Mouse (Mus musculus) Muller cell, postnatal 12 days (primary cell): Measurements from ENCODE around the gene Daam2.
"Not testable (repeated sequence)": the region's sequence is repeated elsewhere in the genome, so short reads cannot be mapped to it uniquely, and the experiment has no call there.

Source experiments
- DNase-seq: peaks from one replicate; pipeline ENCODE4 v3.0.0-alpha.2; 2015; ENCODE audit errors: inconsistent ontology term

Gene Daam2

DNA sequence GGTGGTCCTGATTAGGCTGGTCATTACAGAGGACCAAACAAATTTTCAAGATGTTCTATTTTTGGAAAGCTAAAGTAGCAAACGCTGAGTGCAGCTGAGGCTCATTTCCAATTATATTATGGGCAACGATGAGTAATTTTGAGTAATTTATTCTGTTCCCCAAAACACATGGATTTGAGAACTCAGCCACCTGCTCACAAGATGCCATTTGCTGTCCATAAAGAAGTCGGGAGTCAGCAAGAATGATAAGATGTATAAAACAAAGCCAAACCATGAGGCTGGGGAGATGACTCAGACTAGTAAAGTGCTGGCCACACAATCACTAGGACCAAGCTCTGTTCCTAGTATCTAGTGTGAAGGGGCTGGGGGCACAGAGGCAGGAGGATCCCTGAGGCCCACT is 79.7 kb downstream of the Daam2 start:
- no peak for DNase-seq

DNA sequence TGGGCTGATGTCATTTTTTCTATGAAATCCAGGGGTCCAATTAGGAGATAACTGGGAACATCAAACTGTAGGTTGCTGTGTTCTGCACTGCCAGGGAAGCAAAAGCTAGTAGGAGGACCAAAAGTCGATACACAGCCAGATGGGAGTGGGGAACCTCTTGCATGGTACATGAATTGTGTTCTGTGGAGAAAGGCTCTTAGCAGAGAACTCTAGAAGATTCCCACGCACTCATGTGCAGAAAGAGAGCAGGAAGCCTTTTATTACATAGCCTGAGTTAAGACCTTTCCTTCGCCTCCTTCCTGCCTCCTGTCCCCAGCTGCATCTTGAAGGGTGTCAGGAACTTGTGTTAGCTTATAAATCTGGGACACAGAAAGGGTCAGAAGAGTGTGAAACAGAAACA is 82.3 kb downstream of the Daam2 start:
- DNase-seq = no peak

DNA sequence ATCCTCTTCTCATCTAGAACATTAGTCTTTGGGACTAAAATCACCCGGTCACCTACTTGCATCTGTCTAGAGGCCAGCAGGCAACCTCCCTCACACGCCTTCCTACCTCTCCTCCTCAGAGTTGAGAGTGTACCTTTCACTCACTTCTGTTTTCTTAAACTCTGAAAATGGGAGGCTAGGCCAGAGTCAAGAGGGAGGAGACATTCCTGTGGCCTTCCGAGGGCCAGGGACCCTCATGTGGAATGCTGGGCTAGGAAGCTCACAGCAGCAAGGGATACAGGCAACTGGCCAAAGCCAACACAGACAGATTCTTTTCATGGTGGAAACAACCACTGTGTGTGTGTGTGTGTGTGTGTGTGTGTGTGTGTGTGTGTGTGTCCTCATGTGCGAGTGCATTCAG is 86.8 kb downstream of the Daam2 start:
- DNase-seq = peak; percentile 80

DNA sequence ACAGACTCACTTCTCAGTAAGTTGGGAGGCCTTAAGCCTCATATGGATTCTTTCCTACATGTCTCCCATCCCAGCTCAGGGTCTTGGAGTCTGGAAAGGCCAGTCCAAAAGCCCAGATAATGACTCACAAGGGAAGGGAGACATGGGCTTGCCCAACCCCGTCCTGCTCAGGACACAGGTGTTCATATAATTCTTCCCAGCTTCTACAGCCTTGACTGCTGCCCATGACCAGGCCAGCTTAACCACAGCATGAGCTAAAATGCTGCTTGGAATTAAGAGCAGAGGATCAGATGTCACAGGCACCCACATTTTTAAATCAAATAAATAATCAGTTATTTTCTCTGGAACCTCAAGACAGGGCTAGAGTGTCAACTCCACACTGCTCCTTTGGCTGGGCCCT is 89.0 kb downstream of the Daam2 start:
- DNase-seq = no peak

DNA sequence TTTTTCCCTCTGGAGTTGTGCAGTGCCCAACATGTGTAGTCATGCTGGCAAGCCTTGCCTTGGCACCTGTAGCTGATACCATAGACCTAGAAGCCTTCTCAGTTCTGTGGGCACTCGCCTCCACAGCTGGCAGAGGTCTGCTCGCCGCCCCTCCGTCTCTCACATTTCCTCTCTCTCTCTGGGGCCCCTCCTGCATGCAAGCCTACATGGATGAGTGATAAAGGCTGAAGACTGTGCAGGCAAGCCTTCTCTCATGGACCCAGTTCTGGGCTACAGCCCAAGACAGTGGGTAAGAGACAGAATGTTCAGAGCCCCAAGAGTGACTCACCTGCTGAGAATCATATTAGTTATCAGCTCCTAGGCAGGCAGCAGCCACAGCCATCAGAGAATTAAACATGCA is 90.1 kb downstream of the Daam2 start:
- peak; percentile 66 for DNase-seq

DNA sequence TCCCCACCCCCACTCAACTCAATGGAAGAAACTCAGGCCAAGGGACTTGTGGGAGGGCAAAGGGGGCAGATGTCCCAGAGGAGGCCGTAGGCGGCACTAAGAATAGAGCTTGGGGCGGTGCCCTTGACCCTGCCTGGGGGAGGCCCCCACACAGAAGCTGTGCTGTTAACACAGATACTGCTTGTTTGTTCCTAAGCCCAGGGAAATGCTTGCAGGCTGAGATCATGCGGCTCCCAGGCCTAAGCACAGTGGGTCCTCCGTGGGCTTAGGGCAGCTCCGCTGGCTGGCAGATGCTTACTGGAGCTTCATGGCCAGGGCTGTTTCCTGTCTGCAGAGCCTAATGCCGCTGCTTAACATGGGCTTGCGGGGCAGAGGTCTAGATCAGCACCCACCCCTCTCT is 91.5 kb downstream of the Daam2 start:
- peak; percentile 90 for DNase-seq

DNA sequence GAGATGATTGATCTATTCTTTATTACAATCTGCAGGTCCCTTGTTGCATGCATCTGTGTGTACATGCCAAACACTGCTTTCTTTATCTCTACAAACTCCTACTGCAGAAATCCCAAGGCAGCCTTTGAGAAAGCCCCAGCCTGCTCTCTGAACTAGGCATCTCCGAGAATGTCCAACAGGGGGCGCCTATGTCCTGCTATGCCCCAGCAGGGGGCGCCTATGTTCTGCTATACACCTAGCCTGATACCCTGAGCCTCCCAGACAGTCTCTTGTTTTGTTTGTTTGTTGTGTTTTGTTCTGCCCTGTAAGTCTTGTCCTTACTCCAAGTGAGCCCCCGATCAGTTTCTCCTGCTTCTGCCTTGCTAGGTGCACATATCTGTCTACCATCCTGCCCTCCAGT is 95.9 kb downstream of the Daam2 start:
- peak; percentile 32 for DNase-seq

DNA sequence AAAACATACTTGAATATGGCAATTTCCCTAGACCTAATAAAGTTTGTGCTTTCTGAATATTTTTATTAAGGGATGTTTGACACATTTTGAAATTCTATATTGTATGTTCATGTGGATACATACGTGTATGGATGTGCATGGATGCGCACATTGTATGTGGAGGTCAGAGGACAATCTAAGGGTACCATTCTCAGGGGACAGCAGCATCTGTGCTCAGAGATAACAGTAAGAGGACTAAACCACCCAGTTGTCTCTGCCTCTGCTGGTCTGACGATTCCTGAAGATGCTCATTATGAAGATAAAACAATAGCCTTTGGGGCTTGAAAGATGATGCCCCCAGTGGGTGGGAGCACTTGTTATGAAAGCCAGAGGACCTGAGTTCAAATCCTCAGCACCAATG is 99.3 kb downstream of the Daam2 start:
- no peak for DNase-seq

DNA sequence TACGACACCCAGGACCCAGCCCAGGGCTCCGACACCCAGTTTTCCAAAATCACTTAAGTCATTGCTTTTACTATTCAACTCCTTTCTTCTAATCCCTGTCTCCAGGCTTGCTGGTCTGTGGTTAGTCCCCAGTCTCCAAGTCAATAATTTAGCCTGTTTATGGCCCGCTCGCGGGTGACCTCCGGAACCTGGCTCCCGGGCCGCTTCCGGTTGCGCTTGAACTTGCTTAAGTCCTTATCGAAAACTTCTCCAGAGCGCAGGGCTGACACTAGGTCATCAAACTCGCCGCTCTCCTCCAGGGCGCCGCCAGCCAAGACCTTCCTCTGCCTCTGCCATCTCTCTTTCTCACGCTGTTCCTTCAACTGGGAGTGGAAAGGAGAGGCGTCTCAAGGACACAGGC is 105.8 kb downstream of the Daam2 start:
- no peak for DNase-seq

DNA sequence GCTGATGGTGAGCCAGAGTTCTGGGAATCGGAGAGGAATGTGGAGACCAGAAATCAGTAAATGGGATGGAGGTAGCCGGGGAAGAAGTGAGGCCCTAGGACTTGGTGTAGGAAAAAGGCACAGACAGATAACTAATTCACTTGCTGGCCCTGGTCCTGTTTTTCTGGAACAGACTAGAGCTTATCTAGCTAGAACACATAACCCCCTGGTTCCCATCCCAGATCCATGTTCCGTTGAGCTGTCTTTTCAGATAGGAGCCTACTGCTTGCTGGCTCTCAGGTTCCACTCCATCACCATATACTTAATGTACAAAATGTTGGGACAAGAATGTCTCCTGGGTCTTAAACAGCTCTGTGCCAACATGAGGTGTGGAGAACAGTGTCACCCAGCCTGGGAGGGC is 106.3 kb downstream of the Daam2 start:
- no peak for DNase-seq

DNA sequence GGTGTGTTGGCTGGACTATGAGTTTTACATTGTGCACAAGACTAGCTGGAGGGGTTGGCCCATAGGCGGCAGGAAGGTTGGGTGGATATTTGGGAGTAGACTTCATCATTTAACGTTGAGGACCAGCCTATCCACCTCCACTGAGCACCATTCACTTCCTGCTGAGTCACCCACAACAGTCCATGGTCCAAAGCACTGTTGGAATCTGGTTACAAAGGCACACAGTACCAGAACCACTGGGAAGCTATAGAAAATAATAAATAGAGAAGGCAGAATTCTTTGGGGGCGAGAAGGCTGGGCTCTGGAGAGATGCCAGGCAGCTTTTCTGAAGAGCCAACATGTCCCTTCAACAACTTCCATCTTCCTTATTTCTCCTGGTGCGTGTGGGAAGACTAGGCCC is 107.8 kb downstream of the Daam2 start:
- DNase-seq = peak; percentile 76

DNA sequence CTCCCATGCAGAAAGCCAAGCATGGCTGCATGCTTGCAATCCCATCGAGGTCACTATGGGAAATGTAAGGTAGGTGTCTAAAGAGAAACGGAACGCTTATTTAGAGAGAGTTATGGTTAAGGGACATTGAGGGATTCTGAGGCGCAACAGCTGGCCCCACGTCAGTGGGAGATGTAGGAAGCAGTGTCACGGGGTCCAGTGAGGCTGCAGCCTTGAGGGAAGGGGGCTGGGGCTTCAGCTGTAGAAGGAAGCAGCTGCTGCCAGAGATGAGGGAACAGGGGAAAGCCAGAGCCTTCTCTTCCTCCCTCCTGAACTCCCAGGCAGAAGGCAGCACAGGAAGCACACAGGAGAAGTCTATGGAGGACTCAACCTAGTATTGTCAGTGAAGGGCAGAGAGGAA is 113.2 kb downstream of the Daam2 start:
- DNase-seq = no peak

DNA sequence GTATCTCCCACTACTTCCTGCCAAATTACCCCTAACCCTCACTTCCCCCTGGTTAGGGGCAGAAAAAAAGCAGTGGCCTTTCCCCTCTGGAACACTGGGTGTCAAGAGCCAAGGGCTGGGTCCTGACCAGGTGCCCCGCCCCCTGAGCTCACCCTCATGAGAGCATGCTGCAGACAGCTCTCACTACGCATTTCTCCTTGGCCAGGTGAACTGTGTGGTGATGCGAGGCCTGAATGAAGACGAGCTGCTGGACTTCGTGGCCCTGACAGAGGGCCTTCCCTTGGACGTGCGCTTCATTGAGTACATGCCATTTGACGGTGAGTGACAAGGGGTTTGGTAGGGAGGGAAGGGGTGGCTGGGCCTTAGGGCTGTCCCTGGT is 114.9 kb downstream of the Daam2 start:
- no peak for DNase-seq

DNA sequence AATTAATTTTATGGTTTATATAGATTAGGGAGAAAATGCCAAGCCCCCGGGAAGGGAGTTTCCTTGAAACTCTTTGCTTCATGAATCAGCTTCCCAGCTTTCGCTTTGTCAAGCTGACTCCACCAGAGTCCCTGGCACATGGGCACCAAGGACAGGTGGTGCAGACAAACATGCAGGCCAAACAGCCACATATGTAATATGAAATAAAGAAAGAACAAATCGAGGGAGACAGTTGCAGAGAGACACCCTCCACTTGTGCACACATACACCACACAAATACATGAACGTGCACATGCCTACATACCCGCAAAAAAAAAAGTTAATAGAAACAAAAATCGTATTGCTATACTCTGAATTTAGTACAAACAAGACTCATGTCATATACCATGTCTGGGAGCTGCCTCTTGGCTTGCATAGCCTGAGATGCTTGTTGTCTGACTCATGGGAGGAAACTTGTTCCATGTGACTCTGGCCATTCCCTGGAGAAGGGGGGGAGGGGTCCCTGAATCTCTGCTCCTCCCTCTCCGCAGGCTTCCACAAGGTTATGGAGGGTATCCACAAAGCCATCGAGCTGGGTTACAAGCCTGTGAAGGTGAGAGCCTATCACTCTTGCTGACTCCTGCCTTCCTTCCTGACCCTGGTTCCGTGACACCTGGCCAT is 115.4 kb downstream of the Daam2 start:
- peak; percentile 46 for DNase-seq

DNA sequence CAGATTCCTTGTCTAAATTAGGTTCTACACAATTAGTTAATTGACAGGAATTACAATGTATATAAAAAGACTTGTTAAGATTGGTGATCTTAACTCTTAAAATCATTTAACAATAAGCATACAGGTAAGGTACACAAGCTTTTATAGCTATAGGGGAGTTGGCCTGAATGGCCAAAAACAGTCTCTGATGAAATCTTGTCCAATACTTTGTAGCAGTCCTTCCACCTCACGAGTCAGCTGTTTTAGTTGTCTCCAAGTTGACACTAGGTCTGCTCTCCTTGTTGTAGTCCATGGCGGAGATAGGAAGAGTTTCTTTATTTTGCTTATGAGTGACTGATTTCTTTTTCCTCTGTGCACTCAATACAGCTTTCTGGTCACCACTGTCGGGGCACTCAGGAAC is 121.3 kb downstream of the Daam2 start:
- DNase-seq = not testable (repeated sequence)

DNA sequence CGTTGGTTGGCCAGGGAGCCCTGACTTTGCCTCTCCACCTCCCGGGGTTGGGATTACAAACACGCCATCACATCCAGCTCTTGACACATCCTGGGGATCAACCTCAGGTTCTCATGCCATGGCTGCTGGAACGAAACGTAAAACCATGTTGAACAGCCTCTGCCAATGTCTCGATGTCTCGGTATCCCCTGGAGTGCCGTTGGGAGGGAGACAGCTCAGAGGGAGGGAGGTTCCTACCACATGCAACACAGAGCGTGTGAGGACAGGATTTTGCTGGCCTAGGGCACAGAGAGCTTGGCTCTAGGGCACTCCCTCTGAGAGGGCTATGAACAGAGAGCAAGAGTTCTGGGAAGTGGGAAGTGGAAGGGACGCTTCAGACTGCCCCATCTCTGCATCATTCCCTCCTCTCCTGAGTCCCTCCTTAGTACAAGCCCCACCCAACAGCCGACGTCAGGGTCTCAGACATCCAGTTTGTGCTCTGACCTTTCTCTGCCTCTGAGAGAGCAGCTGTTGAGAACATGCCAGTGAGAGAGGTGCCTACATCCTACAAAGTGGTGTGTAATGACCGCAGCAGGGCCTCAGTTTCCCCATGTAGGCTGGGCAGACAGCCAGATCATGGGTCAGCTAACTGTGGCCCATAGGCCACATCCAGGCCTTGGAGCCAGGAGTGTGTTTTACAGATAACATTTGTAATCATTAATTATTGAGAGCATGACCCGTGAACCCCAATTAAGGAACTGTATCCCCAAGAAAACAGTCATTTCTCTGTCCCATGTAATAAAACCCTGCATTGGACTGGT is 123.6 kb downstream of the Daam2 start:
- no peak for DNase-seq

DNA sequence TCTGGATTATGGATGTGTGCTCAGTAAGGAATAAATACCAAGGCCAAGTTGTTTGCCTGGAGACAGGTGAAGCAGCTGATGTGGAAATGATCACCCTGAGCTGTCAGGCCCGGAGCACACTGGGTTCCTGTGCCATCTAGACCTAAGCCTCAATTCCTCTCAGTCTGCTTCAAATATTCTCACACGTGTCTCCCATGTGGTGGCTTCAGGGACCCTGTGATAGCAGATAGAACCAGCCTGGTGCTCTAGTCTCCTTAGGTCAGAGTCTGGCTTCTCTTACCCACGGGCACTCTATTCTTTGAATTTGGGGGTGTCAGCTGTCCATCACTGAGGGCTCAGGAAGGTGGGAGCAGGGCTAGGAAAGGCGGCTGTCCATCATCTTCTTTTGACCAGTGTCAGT is 124.4 kb downstream of the Daam2 start:
- no peak for DNase-seq

DNA sequence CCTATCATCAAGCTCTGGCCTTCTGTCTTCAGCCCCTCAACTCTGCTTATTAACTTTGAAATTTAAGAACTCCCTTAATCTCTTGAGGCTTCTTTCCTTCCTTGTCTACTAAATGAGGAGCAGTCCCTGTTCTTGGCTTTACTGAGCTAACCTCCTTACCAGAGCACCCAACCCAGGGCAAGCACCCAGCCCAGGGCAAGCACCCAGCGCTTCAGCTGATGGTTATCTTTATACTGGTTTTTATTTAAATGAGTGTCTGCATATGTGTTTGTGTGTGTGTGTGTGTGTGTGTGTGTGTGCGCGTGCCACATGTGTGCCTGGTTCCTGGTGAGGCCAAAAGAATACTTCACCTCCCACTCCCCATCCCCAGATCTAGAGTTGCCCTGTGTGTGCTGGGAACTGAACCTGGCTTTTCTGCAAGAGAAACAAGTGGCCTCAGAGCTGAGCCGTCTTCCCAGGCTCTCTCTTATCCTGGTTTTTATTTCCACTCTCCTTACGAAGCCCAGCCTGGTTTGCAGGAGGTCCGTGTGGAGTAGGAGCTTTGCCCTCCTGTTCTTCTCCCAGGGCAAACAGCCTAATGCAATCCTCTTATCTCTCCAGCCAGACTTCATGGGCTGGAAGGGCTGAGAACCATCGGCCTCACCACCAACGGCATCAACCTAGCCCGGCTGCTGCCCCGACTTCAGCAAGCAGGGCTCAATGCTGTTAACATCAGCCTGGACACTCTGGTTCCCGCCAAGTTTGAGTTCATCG is 125.1 kb downstream of the Daam2 start:
- no peak for DNase-seq

DNA sequence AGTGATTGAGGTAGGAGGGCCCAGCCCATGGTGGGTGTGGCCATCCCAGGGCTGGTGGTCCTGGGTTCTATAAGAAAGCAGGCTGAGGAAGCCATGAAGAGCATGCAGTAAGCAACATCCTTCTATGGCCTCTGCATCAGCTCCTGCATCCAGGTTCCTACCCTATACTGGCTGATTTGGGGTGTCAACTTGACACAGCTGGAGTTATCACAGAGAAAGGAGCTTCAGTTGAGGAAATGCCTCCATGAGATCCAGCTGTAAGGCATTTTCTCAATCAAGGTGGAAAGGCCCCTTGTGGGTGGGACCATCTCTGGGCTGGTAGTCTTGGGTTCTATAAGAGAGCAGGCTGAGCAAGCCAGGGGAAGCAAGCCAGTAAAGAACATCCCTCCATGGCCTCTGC is 126.8 kb downstream of the Daam2 start:
- not testable (repeated sequence) for DNase-seq

DNA sequence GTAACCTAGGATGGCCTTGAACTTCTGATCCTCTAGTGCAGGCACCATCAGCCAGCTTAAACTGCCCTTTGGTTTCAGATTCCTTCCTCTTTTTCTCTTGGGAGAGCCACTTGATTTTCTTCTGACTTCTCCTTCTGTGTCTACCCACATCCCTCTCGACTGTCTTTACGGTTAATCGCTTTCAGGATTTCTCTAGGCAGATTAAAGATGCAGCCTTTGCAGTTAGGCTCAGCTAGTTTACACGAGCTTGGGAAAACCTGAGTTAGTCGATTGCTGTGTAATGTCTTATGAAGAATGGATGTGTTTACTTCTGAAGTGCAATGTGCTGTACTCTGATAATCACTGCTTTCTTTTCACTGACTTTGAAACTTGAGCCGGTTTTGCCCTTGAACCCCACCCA is 127.5 kb downstream of the Daam2 start:
- no peak for DNase-seq

DNA sequence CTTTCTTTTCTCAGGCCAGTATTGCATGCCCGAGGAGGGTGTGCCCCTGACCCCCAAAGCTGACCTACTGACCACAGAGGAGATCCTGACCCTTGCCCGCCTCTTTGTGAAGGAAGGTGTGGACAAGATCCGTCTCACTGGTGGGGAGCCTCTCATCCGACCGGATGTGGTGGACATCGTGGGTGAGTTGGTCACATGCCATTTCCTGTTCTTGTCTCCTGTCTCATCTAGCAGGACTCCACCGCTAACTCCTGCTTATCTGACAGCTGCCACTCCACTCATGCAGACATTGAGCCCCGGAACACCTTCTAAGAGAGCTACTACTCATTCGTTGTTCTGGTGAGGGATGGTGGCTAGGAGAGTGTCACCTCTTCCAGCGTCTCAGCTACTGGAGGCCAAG is 129.1 kb downstream of the Daam2 start:
- DNase-seq = no peak

DNA sequence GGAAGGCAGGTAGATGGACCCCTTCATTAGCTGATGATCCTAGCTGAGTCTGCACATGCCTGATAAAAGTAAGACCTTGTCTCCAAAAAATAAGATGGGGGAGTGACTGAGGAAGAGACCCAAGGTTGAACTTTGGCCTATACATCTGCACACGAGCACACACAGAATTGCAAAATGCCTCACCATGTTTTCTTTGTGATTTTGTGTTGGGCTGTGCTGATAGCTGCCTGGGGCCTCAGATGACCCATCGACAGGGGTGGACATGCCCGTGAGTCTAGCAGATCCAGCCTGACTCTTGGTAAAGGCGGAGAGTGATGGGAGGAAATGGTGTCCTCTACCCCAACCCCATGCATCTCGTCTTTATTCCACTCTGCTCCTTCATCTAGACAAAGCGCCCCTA is 129.9 kb downstream of the Daam2 start:
- no peak for DNase-seq

DNA sequence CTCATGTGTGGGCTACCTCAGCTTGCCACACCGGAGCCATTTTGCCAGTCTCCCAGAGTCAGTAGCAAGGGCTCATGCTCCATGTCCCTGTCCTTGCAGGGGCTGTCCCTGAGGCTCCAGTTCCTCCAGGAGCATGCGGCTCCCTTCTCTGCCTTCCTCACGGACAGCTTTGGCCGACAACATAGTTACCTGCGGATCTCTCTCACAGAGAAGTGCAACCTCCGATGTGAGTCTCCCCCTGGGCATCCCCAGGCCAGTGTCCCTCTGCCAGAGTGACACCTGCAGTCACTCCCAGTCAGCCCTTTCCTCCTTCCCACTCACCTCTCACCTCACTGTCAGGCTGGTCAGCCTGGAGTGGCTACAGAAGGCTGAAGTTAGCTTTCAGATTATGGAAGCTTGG is 131.1 kb downstream of the Daam2 start:
- DNase-seq = no peak
